In the genomic region with DNA sequence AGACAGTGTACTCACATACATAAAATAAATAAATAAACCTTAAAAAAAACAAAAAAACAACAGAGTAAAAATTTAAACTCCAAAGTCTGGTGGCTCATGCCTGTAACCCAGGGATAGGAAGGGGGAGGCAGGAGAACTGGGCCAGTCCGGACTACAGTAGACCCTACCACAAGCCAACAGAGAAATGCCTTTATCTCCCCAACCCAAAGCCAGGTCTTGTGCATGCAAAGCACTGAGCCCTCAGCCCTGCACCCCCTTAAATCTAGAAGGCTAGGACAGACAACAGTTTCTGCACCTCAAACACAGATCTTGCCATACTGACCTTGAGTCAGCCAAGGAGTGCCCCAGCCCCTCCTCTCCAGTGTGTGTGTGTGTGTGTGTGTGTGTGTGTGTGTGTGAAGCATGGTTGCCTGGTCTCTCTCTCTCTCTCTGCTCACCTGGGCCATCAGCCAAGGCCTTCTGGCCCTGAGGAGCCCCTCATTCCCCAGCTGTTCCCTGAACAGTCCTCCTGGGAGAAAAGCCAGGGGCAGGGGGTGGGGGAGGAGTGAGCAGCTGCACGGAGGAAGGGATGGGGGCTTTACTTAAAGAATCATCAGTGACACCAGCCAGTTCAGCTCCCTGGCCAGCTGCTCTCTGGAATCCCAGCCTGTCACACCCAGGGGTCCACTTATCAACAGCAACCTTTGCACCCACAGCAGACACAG, we compare ENCODE assay signal across 8 mouse cellular contexts. TPM values are rescaled to one million over a fixed set of nuclear protein-coding genes. Genes with fewer than 3 reads are reported as not detected.
DNase-seq lines count a peak whose midpoint lies in the region; ATAC-seq and TF ChIP-seq lines count a peak whose summit lies in the region.
"Had no signal": no experiment of that assay in that cellular context is flagged by ENCODE, and none has a peak within 500 bp of the region (broad histone marks: within the 10 kb centered on the region; RNA-seq: fewer than 3 reads in every experiment).

No protein-coding gene starts in this region.

- H3K4me1 ChIP-seq in lung, embryonic 14.5 days (ENCODE audit: insufficient read depth) = peaks cover 28% of the 10 kb centered on the region
- peaks cover 15% of the 10 kb centered on the region for H3K4me1 ChIP-seq in forebrain, embryonic 14.5 days (ENCODE audit: control insufficient read depth, insufficient read depth, low read length)
- H3K4me1 ChIP-seq in hindbrain, embryonic 14.5 days (replicated peaks; ENCODE audit: control insufficient read depth, insufficient read depth, low read length) = peaks cover 27% of the 10 kb centered on the region; the same call in 1 of the 2 replicates
- peaks cover 18% of the 10 kb centered on the region for H3K4me1 ChIP-seq in midbrain, embryonic 15.5 days
- H3K4me1 ChIP-seq in cerebellum, adult 2 months (ENCODE audit: control insufficient read depth, insufficient read depth, low read length) = peaks cover 11% of the 10 kb centered on the region

- peak; percentile 95 for ATAC-seq in lung, embryonic 14.5 days (ENCODE audit: insufficient read depth)
- peak; percentile 82 for ATAC-seq in forebrain, embryonic 14.5 days
- ATAC-seq in hindbrain, embryonic 14.5 days (ENCODE audit: low FRiP score) = peak; percentile 78; the same call in 1 of the 2 replicates
- ATAC-seq in midbrain, embryonic 15.5 days (replicated peaks) = peak; percentile 48

- peaks cover 17% of the 10 kb centered on the region for H3K36me3 ChIP-seq in lung, embryonic 14.5 days (ENCODE audit: insufficient read depth)
- H3K36me3 ChIP-seq in forebrain, embryonic 14.5 days (ENCODE audit: control insufficient read depth, insufficient read depth, low read length) = peaks cover 9% of the 10 kb centered on the region
- H3K36me3 ChIP-seq in hindbrain, embryonic 14.5 days (replicated peaks; ENCODE audit: control insufficient read depth, insufficient read depth) = no peaks in the 10 kb centered on the region; the same call in none of the 2 replicates
- H3K36me3 ChIP-seq in midbrain, embryonic 15.5 days (replicated peaks) = no peaks in the 10 kb centered on the region

- WGBS in lung, embryonic 14.5 days = 35% methylated on average over 2 of the region's 2 CpGs
- 38% methylated on average over 2 of the region's 2 CpGs for WGBS in forebrain, embryonic 14.5 days
- WGBS in hindbrain, embryonic 14.5 days = 45% methylated on average over 2 of the region's 2 CpGs
- 44% methylated on average over 2 of the region's 2 CpGs for WGBS in midbrain, embryonic 15.5 days
- WGBS in cerebellum, adult 2 months = 48% methylated on average over 2 of the region's 2 CpGs

- DNase-seq in lung, embryonic 14.5 days = peak; percentile 86
- DNase-seq in lung, postnatal 36 days = no peak
- DNase-seq in forebrain, embryonic 14.5 days (ENCODE audit: low spot score) = peak; percentile 81
- DNase-seq in hindbrain, embryonic 14.5 days (ENCODE audit: low spot score) = peak; percentile 66
- no peak for DNase-seq in thymus, adult 18-20 months
- DNase-seq in cerebellum, adult 2 months = no peak

- H3K9me3 ChIP-seq in lung, embryonic 14.5 days (ENCODE audit: low read depth, low read length) = no peaks in the 10 kb centered on the region
- H3K9me3 ChIP-seq in forebrain, embryonic 14.5 days (replicated peaks; ENCODE audit: control insufficient read depth, low read length) = no peaks in the 10 kb centered on the region
- H3K9me3 ChIP-seq in hindbrain, embryonic 14.5 days (ENCODE audit: control insufficient read depth, low read length) = no peaks in the 10 kb centered on the region
- H3K9me3 ChIP-seq in midbrain, embryonic 15.5 days = no peaks in the 10 kb centered on the region

- no peak overlapping the region for H3K9ac ChIP-seq in lung, embryonic 14.5 days
- no peak overlapping the region for H3K9ac ChIP-seq in forebrain, embryonic 14.5 days (ENCODE audit: low read length)
- H3K9ac ChIP-seq in hindbrain, embryonic 14.5 days = no peak overlapping the region
- H3K9ac ChIP-seq in midbrain, embryonic 15.5 days = no peak overlapping the region

- no peak for TF ChIP-seq POLR2A in cerebellum, adult 2 months (IDR thresholded peaks at IDR 0.05; ENCODE audit: borderline replicate concordance, insufficient read depth, low read length)

- no peaks in the 10 kb centered on the region for H3K27me3 ChIP-seq in lung, embryonic 14.5 days (ENCODE audit: insufficient read depth, low read length)
- H3K27me3 ChIP-seq in forebrain, embryonic 14.5 days (replicated peaks; ENCODE audit: control insufficient read depth, insufficient read depth, low read length) = no peaks in the 10 kb centered on the region
- no peaks in the 10 kb centered on the region for H3K27me3 ChIP-seq in hindbrain, embryonic 14.5 days (ENCODE audit: control insufficient read depth, insufficient read depth, low read length)
- no peaks in the 10 kb centered on the region for H3K27me3 ChIP-seq in midbrain, embryonic 15.5 days (replicated peaks)
- no peaks in the 10 kb centered on the region for H3K27me3 ChIP-seq in cerebellum, adult 2 months (ENCODE audit: control insufficient read depth, insufficient read depth, low read length)

- TF ChIP-seq CTCF in lung, embryonic 14.5 days (IDR thresholded peaks at IDR 0.05; ENCODE audit: low read depth) = no peak
- no peak for TF ChIP-seq CTCF in cerebellum, adult 2 months (IDR thresholded peaks at IDR 0.05; ENCODE audit: borderline replicate concordance, insufficient read depth, low read depth, low read length)

- peak overlapping the region; percentile 88 for H3K27ac ChIP-seq in lung, embryonic 14.5 days (ENCODE audit: low read depth)
- H3K27ac ChIP-seq in forebrain, embryonic 14.5 days (ENCODE audit: low read depth, low read length) = peak overlapping the region; percentile 83
- H3K27ac ChIP-seq in hindbrain, embryonic 14.5 days = peak overlapping the region; percentile 74
- peak overlapping the region; percentile 55 for H3K27ac ChIP-seq in midbrain, embryonic 15.5 days
- no peak overlapping the region for H3K27ac ChIP-seq in cerebellum, adult 2 months (ENCODE audit: insufficient read depth, low read length)
- H3K27ac ChIP-seq: macrophage had no signal

- peak overlapping the region; percentile 27 for H3K4me2 ChIP-seq in lung, embryonic 14.5 days
- H3K4me2 ChIP-seq in forebrain, embryonic 14.5 days (ENCODE audit: low read length) = no peak overlapping the region
- no peak overlapping the region for H3K4me2 ChIP-seq in hindbrain, embryonic 14.5 days (replicated peaks)
- no peak overlapping the region for H3K4me2 ChIP-seq in midbrain, embryonic 15.5 days

- no peak overlapping the region for H3K4me3 ChIP-seq in lung, embryonic 14.5 days (ENCODE audit: low read depth, low read length)
- no peak overlapping the region for H3K4me3 ChIP-seq in forebrain, embryonic 14.5 days (ENCODE audit: low read depth, low read length)
- H3K4me3 ChIP-seq in hindbrain, embryonic 14.5 days (replicated peaks; ENCODE audit: low read length) = no peak overlapping the region
- no peak overlapping the region for H3K4me3 ChIP-seq in midbrain, embryonic 15.5 days
- no peak overlapping the region for H3K4me3 ChIP-seq in cerebellum, adult 2 months (replicated peaks; ENCODE audit: insufficient read depth, low read depth, low read length)

RNA-seq across cellular contexts. Expression of gene Nckap5l, which starts 17.3 kb away (rescaled TPM):
- polyA plus RNA-seq in lung, embryonic 14.5 days (2014; fragmentation: Nextera tagmentation; extraction: Ambion mirVana) = 11.0 and 14.4 TPM in 2 replicates
- polyA plus RNA-seq in forebrain, embryonic 14.5 days (2014; fragmentation: Nextera tagmentation; extraction: Ambion mirVana) = 9.1 and 12.4 TPM in 2 replicates
- 16.2 and 19.3 TPM in 2 replicates for polyA plus RNA-seq in hindbrain, embryonic 14.5 days (2014; fragmentation: Nextera tagmentation; extraction: Ambion mirVana)
- polyA plus RNA-seq in midbrain, embryonic 15.5 days (2015; fragmentation: Nextera tagmentation; extraction: Ambion mirVana) = 13.4 and 15.6 TPM in 2 replicates
- polyA plus RNA-seq in cerebellum, adult 2 months (2012; rRNA removed) = 12.3 TPM in 2 replicates

RNA-seq across cellular contexts. Expression of gene Bcdin3d, which starts 34.3 kb away (rescaled TPM):
- polyA plus RNA-seq in lung, embryonic 14.5 days (2014; fragmentation: Nextera tagmentation; extraction: Ambion mirVana) = 13.2 and 16.1 TPM in 2 replicates
- polyA plus RNA-seq in forebrain, embryonic 14.5 days (2014; fragmentation: Nextera tagmentation; extraction: Ambion mirVana) = 22.4 and 25.4 TPM in 2 replicates
- 16.5 and 19.6 TPM in 2 replicates for polyA plus RNA-seq in hindbrain, embryonic 14.5 days (2014; fragmentation: Nextera tagmentation; extraction: Ambion mirVana)
- 21.5 and 23.0 TPM in 2 replicates for polyA plus RNA-seq in midbrain, embryonic 15.5 days (2015; fragmentation: Nextera tagmentation; extraction: Ambion mirVana)
- 11.6 and 12.4 TPM in 2 replicates for polyA plus RNA-seq in cerebellum, adult 2 months (2012; rRNA removed)

RNA-seq across cellular contexts. Expression of gene Tmbim6, which starts 47.6 kb away (rescaled TPM):
- 327 and 339 TPM in 2 replicates for polyA plus RNA-seq in lung, embryonic 14.5 days (2014; fragmentation: Nextera tagmentation; extraction: Ambion mirVana)
- 230 and 247 TPM in 2 replicates for polyA plus RNA-seq in forebrain, embryonic 14.5 days (2014; fragmentation: Nextera tagmentation; extraction: Ambion mirVana)
- 262 and 272 TPM in 2 replicates for polyA plus RNA-seq in hindbrain, embryonic 14.5 days (2014; fragmentation: Nextera tagmentation; extraction: Ambion mirVana)
- 276 and 282 TPM in 2 replicates for polyA plus RNA-seq in midbrain, embryonic 15.5 days (2015; fragmentation: Nextera tagmentation; extraction: Ambion mirVana)
- 401 and 418 TPM in 2 replicates for polyA plus RNA-seq in cerebellum, adult 2 months (2012; rRNA removed)

Comparison
In these comparisons a context has a peak if more than half of its experiments do, and no peak if none do; other contexts are left out.
1. DNase-seq: peak in lung, embryonic 14.5 days (single experiment), forebrain, embryonic 14.5 days (single experiment) and hindbrain, embryonic 14.5 days (single experiment); none in lung, postnatal 36 days (single experiment), thymus, adult 18-20 months (0 of 2) and cerebellum, adult 2 months (0 of 2).
2. Peak in every context shown above with its lines, with median percentiles within 50 percentile points of each other: ATAC-seq.